Mouse (Mus musculus) kidney, adult 2 months (tissue): ENCODE data around the gene Cxcr5.

ENCODE experiments used
- CTCF ChIP-seq: fragments of 200-500 bp; conservative IDR thresholded peaks from 2 replicates; pipeline ENCODE4 v1.5.1; 2011; ENCODE audit warnings: low read depth, mild to moderate bottlenecking, control low read depth, low read length, moderate library complexity, mixed read lengths; ENCODE audit not compliant: insufficient read depth, insufficient read length
- POLR2A ChIP-seq: fragments of 200-500 bp; IDR thresholded peaks from one replicate; pipeline ENCODE4 v1.6.1; 2011; ENCODE audit warnings: low read depth, low read length, control low read depth

DNA sequence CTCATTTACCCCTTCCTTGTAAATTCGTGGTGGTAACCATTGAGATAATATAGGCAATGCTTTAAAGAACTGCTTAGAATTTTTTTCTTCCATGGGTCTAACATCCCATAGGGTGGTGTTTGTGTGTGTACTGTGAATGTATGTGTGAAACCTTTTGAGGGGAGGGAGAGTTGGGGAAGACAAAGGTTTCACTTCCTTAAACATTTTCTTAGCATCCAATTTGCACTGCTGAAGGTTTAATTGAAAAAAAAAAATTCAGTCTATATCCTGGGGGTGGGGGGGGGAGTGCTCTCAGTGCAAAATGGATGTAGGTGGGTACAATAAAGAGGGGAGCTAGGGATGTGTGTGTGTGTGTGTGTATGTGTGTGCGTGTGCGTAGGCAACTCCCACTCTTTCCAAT is 79.6 kb downstream of the Cxcr5 start:
- TF ChIP-seq POLR2A (no peak), CTCF (no peak)
